Mouse (Mus musculus) CH12.LX (cell line): ENCODE measurements at regions not wholly inside any gene's neighbourhood (a gene's known extent, or its start where the extent isn't known, plus 50 kb on each side); places are given as distances from the start of the nearest gene placed in this dataset.

ENCODE experiments used
- CTCF ChIP-seq, 2 experiments: IDR thresholded peaks in 1 of 2; conservative IDR thresholded peaks in 1 of 2; 2 replicates each; pipeline ENCODE4 v1.5.1; 2011 to 2012; ENCODE audit warnings: low read depth in 2 of 2, low read length in 2 of 2, improper control_type of control experiment in 1 of 2, inconsistent platforms in 1 of 2, mild to moderate bottlenecking in 1 of 2, moderate library complexity in 1 of 2
- ELF1 ChIP-seq: IDR thresholded peaks from 2 replicates; pipeline ENCODE4 v1.6.1; 2014; ENCODE audit warnings: low read depth, mild to moderate bottlenecking, inconsistent platforms, low read length, improper control_type of control experiment
- MAFK ChIP-seq: IDR thresholded peaks from 2 replicates; pipeline ENCODE4 v1.6.1; 2011; ENCODE audit warnings: low read length, improper control_type of control experiment; ENCODE audit not compliant: insufficient replicate concordance
- POLR2A ChIP-seq: IDR thresholded peaks from 2 replicates; pipeline ENCODE4 v1.6.1; 2011; ENCODE audit warnings: low read depth, mild to moderate bottlenecking, improper control_type of control experiment, low read length
- SIN3A ChIP-seq: IDR thresholded peaks from 2 replicates; pipeline ENCODE4 v1.6.1; 2012; ENCODE audit warnings: low read length, improper control_type of control experiment, inconsistent platforms
- USF1 ChIP-seq: IDR thresholded peaks from 2 replicates; pipeline ENCODE4 v1.6.1; 2014; ENCODE audit warnings: low read depth, mild to moderate bottlenecking, inconsistent platforms, low read length, improper control_type of control experiment

- TF ChIP-seq CTCF (conservative IDR thresholded peaks at IDR 0.05 in 1 of 2, IDR thresholded peaks at IDR 0.05 in 1 of 2; ENCODE audit: low read depth in 2 of 2, low read length in 2 of 2) (no peak), POLR2A (no peak), USF1 (no peak), MAFK (no peak), ELF1 (no peak), SIN3A (no peak)
Measured at GRCm38 (mm10) chr1:184221792-184222191, 187.7 kb upstream of the 1700056E22Rik start.
